Mouse (Mus musculus) heart, embryonic 14.5 days (tissue): Measurements from ENCODE around the gene Gck. TPM values are rescaled to one million over a fixed set of nuclear protein-coding genes. Genes with fewer than 3 reads are reported as not detected.

ENCODE experiments used
- ATAC-seq: fragments of 200-750 bp; cut with Nextera tagmentation; 2 replicates; pipeline ENCODE4 v1.8.0; 2017; ENCODE audit warnings: low read depth, moderate TSS enrichment; ENCODE audit not compliant: insufficient number of reproducible peaks, insufficient read depth, low FRiP score
- H3K27ac ChIP-seq, 2 experiments: fragments of 200-500 bp in 1 of 2; fragments of 300-500 bp in 1 of 2; sonication (generic) in 1 of 2; replicated peaks in 1 of 2; 2 replicates each; pipeline ENCODE4 v1.5.1; 2012 to 2014; ENCODE audit warnings: low read depth in 2 of 2, low read length in 2 of 2, control low read depth in 1 of 2, mild to moderate bottlenecking in 1 of 2, mixed read lengths in 1 of 2; ENCODE audit not compliant: control insufficient read depth in 1 of 2, insufficient read depth in 1 of 2
- H3K27me3 ChIP-seq: fragments of 300-500 bp; sonication (generic); 2 replicates; pipeline ENCODE4 v1.6.1; 2014; ENCODE audit warnings: mild to moderate bottlenecking, low read length, control low read depth; ENCODE audit not compliant: control insufficient read depth, insufficient read depth
- H3K36me3 ChIP-seq: fragments of 300-500 bp; sonication (generic); 2 replicates; pipeline ENCODE4 v1.6.1; 2014; ENCODE audit warnings: mild to moderate bottlenecking, control low read depth, low read length, mixed read lengths; ENCODE audit not compliant: control insufficient read depth, insufficient read depth
- H3K4me1 ChIP-seq, 2 experiments: fragments of 200-500 bp in 1 of 2; fragments of 300-500 bp in 1 of 2; sonication (generic) in 1 of 2; 2 replicates each; pipeline ENCODE4 v1.6.1; 2012 to 2014; ENCODE audit warnings: low read length in 2 of 2, control low read depth in 1 of 2, mixed read lengths in 1 of 2; ENCODE audit not compliant: control insufficient read depth in 2 of 2, insufficient read depth in 2 of 2
- H3K4me2 ChIP-seq: fragments of 300-500 bp; sonication (generic); 2 replicates; pipeline ENCODE4 v1.6.1; 2014; ENCODE audit warnings: mild to moderate bottlenecking, low read length
- H3K4me3 ChIP-seq, 2 experiments: fragments of 200-500 bp in 1 of 2; fragments of 300-500 bp in 1 of 2; sonication (generic) in 1 of 2; 2 replicates each; pipeline ENCODE4 v1.5.1; 2012 to 2014; ENCODE audit warnings: low read length in 2 of 2, mild to moderate bottlenecking in 2 of 2, control low read depth in 1 of 2, low read depth in 1 of 2, moderate library complexity in 1 of 2; ENCODE audit not compliant: control insufficient read depth in 1 of 2, insufficient read depth in 1 of 2
- H3K9ac ChIP-seq: fragments of 300-500 bp; sonication (generic); 2 replicates; pipeline ENCODE4 v1.6.1; 2014; ENCODE audit warnings: mild to moderate bottlenecking, low read length
- H3K9me3 ChIP-seq: fragments of 300-500 bp; sonication (generic); 2 replicates; pipeline ENCODE4 v1.6.1; 2016; ENCODE audit warnings: low read length, control low read depth; ENCODE audit not compliant: control insufficient read depth
- WGBS: fragments of 180-500 bp; shearing (Covaris S2); extraction: QIAGEN DNeasy Blood & Tissue Kit; methylation state at CpG from one replicate; pipeline ENCODE4 v1.1.7; 2014; 5-methylcytosine and 5-hydroxymethylcytosine counted together
- polyA plus RNA-seq: library from polyadenylated mRNA; unstranded; fragments of >200 nt; fragmentation: Nextera tagmentation; extraction: Ambion mirVana; gene quantifications from 2 replicates; pipeline ENCODE4 v1.2.1, GENCODE M21; 2014

The Gck gene
- polyA plus RNA-seq, 1 experiment from 2014 or later: 0.65 TPM

DNA sequence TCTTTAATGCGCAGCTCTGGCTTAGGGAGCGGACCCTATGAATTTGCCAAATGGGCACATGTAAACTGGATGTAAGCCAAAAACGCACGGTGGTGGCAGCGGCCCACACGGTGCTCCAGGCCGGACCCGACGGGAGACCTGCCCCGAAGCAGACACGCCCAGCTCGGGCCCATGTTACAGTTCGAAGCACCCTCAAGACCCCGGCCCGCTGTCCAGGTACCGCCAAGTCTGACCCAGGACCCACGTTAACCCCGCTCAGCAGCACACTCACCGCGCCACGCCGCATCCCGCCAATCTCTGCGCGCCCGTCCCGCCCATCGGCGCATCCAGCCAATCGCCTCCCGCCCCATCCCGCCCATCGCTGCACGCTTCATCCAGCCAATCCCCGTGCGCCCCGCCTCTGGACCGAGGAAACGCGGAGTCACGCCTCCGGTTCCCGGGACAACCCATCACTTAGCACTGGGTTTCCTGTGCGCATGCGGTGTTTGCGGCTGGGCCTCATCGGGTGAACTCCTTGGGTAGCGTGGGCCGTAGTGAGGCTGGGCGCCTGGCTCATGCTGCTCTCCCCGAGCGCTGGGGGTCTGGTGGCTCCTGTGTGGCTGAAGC lies 71.9 kb downstream of the Gck start, which contains the start of gene Pold2:
Gene Pold2, minus strand, starts transcription at position 372 of the 606 bp plus-strand sequence.
- peak within 1 kb of the TSS; percentile 84 for H3K9ac ChIP-seq
- no peaks in the 10 kb centered on the region for H3K27me3 ChIP-seq
- H3K36me3 ChIP-seq: peaks cover 37% of the 10 kb centered on the region
- peak; percentile 96 for ATAC-seq
- H3K9me3 ChIP-seq: no peaks in the 10 kb centered on the region
- under 1% methylated on average over 52 of the region's 52 CpGs for WGBS
- peaks cover 6 to 16% of the 10 kb centered on the region in 2 experiments; a peak in 3 of 4 replicates for H3K4me1 ChIP-seq
- peak within 1 kb of the TSS; percentile 70 to 76 for H3K4me3 ChIP-seq
- H3K4me2 ChIP-seq: peak within 1 kb of the TSS; percentile 69
- peak within 1 kb of the TSS; percentile 79 to 85 for H3K27ac ChIP-seq

- Histone ChIP-seq H3K27ac (0 out of 4 replicates have a peak overlapping the region, but pooled peaks of 1 of the 2 experiments have one; percentile 49), H3K4me2 (peak overlapping the region; percentile 69), H3K9me3 (no peaks in the 10 kb centered on the region), H3K27me3 (no peaks in the 10 kb centered on the region), H3K4me1 (peaks cover 3 to 16% of the 10 kb centered on the region in 2 experiments; a peak in 3 of 4 replicates), H3K36me3 (peaks cover 43% of the 10 kb centered on the region), H3K9ac (peak overlapping the region; percentile 84), H3K4me3 (peak overlapping the region; percentile 70 to 76)
- ATAC-seq: no peak
- WGBS: 3% methylated on average over 5 of the region's 5 CpGs
Measured at GRCm38 (mm10) chr11:5877421-5877820, 72.5 kb downstream of the Gck start.

DNA sequence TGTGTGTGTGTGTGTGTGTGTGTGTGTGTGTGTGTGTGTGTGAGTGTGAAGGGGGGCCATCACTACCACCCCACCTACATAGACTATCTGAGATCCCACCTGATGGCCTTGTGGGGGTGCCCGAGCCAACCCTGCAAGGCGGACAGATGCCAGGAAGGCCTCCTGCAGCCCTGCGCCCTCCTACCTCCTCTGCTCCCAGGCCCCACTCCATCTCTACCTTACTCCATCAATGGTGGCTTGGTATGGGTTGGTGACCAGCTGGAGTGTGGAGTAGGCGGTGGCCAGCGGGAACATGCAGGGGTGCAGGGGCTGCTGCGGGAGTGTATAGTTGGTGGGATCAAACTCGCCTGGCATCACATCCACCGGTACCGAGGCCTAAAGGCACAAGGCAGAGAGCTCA lies 76.7 kb downstream of the Gck start:
- H3K27me3 ChIP-seq: no peaks in the 10 kb centered on the region
- no peaks in the 10 kb centered on the region for H3K9me3 ChIP-seq
- no peak overlapping the region for H3K4me2 ChIP-seq
- H3K4me3 ChIP-seq: no peak overlapping the region
- no peak overlapping the region for H3K27ac ChIP-seq
- no peak for ATAC-seq
- H3K36me3 ChIP-seq: peaks cover 80% of the 10 kb centered on the region
- no peak overlapping the region for H3K9ac ChIP-seq
- H3K4me1 ChIP-seq: peaks cover 0 to 12% of the 10 kb centered on the region in 2 experiments; a peak in 2 of 4 replicates
- 94% methylated on average over 9 of the region's 9 CpGs for WGBS

GRCm38 (mm10) chr11:5872707-5873106 lies 77.2 kb downstream of the Gck start:
- WGBS: 93% methylated on average over 11 of the region's 11 CpGs
- H3K4me2 ChIP-seq: no peak overlapping the region
- peaks cover 82% of the 10 kb centered on the region for H3K36me3 ChIP-seq
- H3K9me3 ChIP-seq: no peaks in the 10 kb centered on the region
- ATAC-seq: no peak
- H3K4me1 ChIP-seq: peaks cover 0 to 12% of the 10 kb centered on the region in 2 experiments; a peak in 2 of 4 replicates
- no peak overlapping the region for H3K9ac ChIP-seq
- H3K27ac ChIP-seq: no peak overlapping the region
- H3K27me3 ChIP-seq: no peaks in the 10 kb centered on the region
- no peak overlapping the region for H3K4me3 ChIP-seq

- Histone ChIP-seq H3K4me3 (no peak overlapping the region), H3K27me3 (no peaks in the 10 kb centered on the region), H3K36me3 (peaks cover 68% of the 10 kb centered on the region), H3K4me2 (no peak overlapping the region), H3K4me1 (no peaks in the 10 kb centered on the region), H3K9ac (no peak overlapping the region), H3K9me3 (no peaks in the 10 kb centered on the region), H3K27ac (no peak overlapping the region)
- ATAC-seq: no peak
- 81% methylated on average over 16 of the region's 16 CpGs for WGBS
Measured at GRCm38 (mm10) chr11:5870069-5870468, 79.8 kb downstream of the Gck start.

- 90% methylated on average over 16 of the region's 16 CpGs for WGBS
- peaks cover 60% of the 10 kb centered on the region for H3K36me3 ChIP-seq
- H3K4me3 ChIP-seq: no peak overlapping the region
- no peaks in the 10 kb centered on the region for H3K27me3 ChIP-seq
- H3K9ac ChIP-seq: no peak overlapping the region
- no peaks in the 10 kb centered on the region for H3K9me3 ChIP-seq
- no peak overlapping the region for H3K27ac ChIP-seq
- no peak overlapping the region for H3K4me2 ChIP-seq
- H3K4me1 ChIP-seq: no peaks in the 10 kb centered on the region
- no peak for ATAC-seq
Measured at GRCm38 (mm10) chr11:5869331-5869730, 80.5 kb downstream of the Gck start.

GRCm38 (mm10) chr11:5868324-5868723 lies 81.6 kb downstream of the Gck start:
- H3K4me3 ChIP-seq: no peak overlapping the region
- H3K4me1 ChIP-seq: no peaks in the 10 kb centered on the region
- no peak for ATAC-seq
- H3K36me3 ChIP-seq: peaks cover 50% of the 10 kb centered on the region
- no peak overlapping the region for H3K4me2 ChIP-seq
- WGBS: 87% methylated on average over 12 of the region's 12 CpGs
- no peak overlapping the region for H3K27ac ChIP-seq
- H3K9me3 ChIP-seq: no peaks in the 10 kb centered on the region
- H3K9ac ChIP-seq: no peak overlapping the region
- H3K27me3 ChIP-seq: no peaks in the 10 kb centered on the region

- no peak overlapping the region for H3K27ac ChIP-seq
- no peaks in the 10 kb centered on the region for H3K27me3 ChIP-seq
- no peak overlapping the region for H3K9ac ChIP-seq
- ATAC-seq: no peak
- H3K36me3 ChIP-seq: peaks cover 39% of the 10 kb centered on the region
- no peak overlapping the region for H3K4me2 ChIP-seq
- H3K9me3 ChIP-seq: no peaks in the 10 kb centered on the region
- no peak overlapping the region for H3K4me3 ChIP-seq
- H3K4me1 ChIP-seq: peaks cover 8 to 9% of the 10 kb centered on the region in 2 experiments
- 88% methylated on average over 2 of the region's 2 CpGs for WGBS
Measured at GRCm38 (mm10) chr11:5867196-5867595, 82.7 kb downstream of the Gck start.
